Mouse (Mus musculus) embryo, embryonic 10 days (tissue): ENCODE results near the gene Mylk.

ENCODE experiments used
- DNase-seq: peaks from one replicate; pipeline ENCODE4 v3.0.0-alpha.2; 2015; ENCODE audit warnings: low spot score

Mylk gene

GRCm38 (mm10) chr16:34902761-34903160, 157.8 kb downstream of the Mylk start:
- DNase-seq: no peak

GRCm38 (mm10) chr16:34904876-34905275, 159.9 kb downstream of the Mylk start:
- DNase-seq: no peak

GRCm38 (mm10) chr16:34909437-34909836, 164.4 kb downstream of the Mylk start:
- DNase-seq: peak; percentile 31

- no peak for DNase-seq
Measured at GRCm38 (mm10) chr16:34917373-34917900, 172.4 kb downstream of the Mylk start.

- peak; percentile 83 for DNase-seq
Measured at GRCm38 (mm10) chr16:34920182-34920581, 175.2 kb downstream of the Mylk start.

GRCm38 (mm10) chr16:34920868-34921267, 175.9 kb downstream of the Mylk start:
- no peak for DNase-seq

GRCm38 (mm10) chr16:34921319-34921718, 176.3 kb downstream of the Mylk start:
- no peak for DNase-seq

- DNase-seq: no peak
Measured at GRCm38 (mm10) chr16:34923630-34924029, 178.6 kb downstream of the Mylk start.

- DNase-seq: no peak
Measured at GRCm38 (mm10) chr16:34924324-34924723, 179.3 kb downstream of the Mylk start.

- no peak for DNase-seq
Measured at GRCm38 (mm10) chr16:34924937-34925618, 180.1 kb downstream of the Mylk start.

GRCm38 (mm10) chr16:34926531-34927435, 181.8 kb downstream of the Mylk start:
- no peak for DNase-seq

- DNase-seq: no peak
Measured at GRCm38 (mm10) chr16:34929686-34930085, 184.7 kb downstream of the Mylk start.

GRCm38 (mm10) chr16:34930110-34930509, 185.1 kb downstream of the Mylk start:
- no peak for DNase-seq

- no peak for DNase-seq
Measured at GRCm38 (mm10) chr16:34931306-34931705, 186.3 kb downstream of the Mylk start.

GRCm38 (mm10) chr16:34933173-34933572, 188.2 kb downstream of the Mylk start:
- no peak for DNase-seq

- no peak for DNase-seq
Measured at GRCm38 (mm10) chr16:34934486-34934885, 189.5 kb downstream of the Mylk start.

GRCm38 (mm10) chr16:34935514-34936338, 190.7 kb downstream of the Mylk start:
- peak; percentile 60 for DNase-seq

- no peak for DNase-seq
Measured at GRCm38 (mm10) chr16:34936339-34936810, 191.4 kb downstream of the Mylk start.

GRCm38 (mm10) chr16:34937611-34938010, 192.6 kb downstream of the Mylk start:
- peak; percentile 43 for DNase-seq

GRCm38 (mm10) chr16:34938248-34938647, 193.2 kb downstream of the Mylk start:
- DNase-seq: no peak

- no peak for DNase-seq
Measured at GRCm38 (mm10) chr16:34939951-34940350, 194.9 kb downstream of the Mylk start.

GRCm38 (mm10) chr16:34940363-34940762, 195.4 kb downstream of the Mylk start:
- no peak for DNase-seq
